Mouse (Mus musculus) heart, postnatal 0 days (tissue): Measurements from ENCODE around the gene Msx2. TPM values are rescaled to one million over a fixed set of nuclear protein-coding genes. Genes with fewer than 3 reads are reported as not detected.

Experiments used
- ATAC-seq: fragments of 200-750 bp; cut with Nextera tagmentation; 2 replicates; pipeline ENCODE4 v1.8.0; 2017; ENCODE audit warnings: low read depth, moderate number of reproducible peaks, moderate library complexity; ENCODE audit not compliant: insufficient read depth
- DNase-seq: peaks from one replicate; pipeline ENCODE4 v3.0.0-alpha.2; 2016; ENCODE audit warnings: low spot score
- H3K27ac ChIP-seq: fragments of 300-500 bp; sonication (generic); 2 replicates; pipeline ENCODE4 v1.5.1; 2014; ENCODE audit warnings: low read depth, mild to moderate bottlenecking
- H3K27me3 ChIP-seq: fragments of 300-500 bp; sonication (generic); 2 replicates; pipeline ENCODE4 v1.6.1; 2014; ENCODE audit warnings: low read length, mixed read lengths; ENCODE audit not compliant: control insufficient read depth, insufficient read depth
- H3K36me3 ChIP-seq: fragments of 300-500 bp; sonication (generic); replicated peaks from 2 replicates; pipeline ENCODE4 v1.6.1; 2014; ENCODE audit warnings: low read length, mixed read lengths; ENCODE audit not compliant: control insufficient read depth, insufficient read depth
- H3K4me1 ChIP-seq: fragments of 300-500 bp; sonication (generic); 2 replicates; pipeline ENCODE4 v1.6.1; 2014; ENCODE audit warnings: antibody characterized with exemption; ENCODE audit not compliant: control insufficient read depth, insufficient read depth
- H3K4me2 ChIP-seq: fragments of 300-500 bp; sonication (generic); 2 replicates; pipeline ENCODE4 v1.6.1; 2014; ENCODE audit warnings: low read depth, mild to moderate bottlenecking, low read length, moderate library complexity
- H3K4me3 ChIP-seq: fragments of 300-500 bp; sonication (generic); 2 replicates; pipeline ENCODE4 v1.5.1; 2014; ENCODE audit warnings: low read depth, low read length
- H3K9ac ChIP-seq: fragments of 300-500 bp; sonication (generic); replicated peaks from 2 replicates; pipeline ENCODE4 v1.6.1; 2014; ENCODE audit warnings: low read depth, low read length, mixed read lengths
- H3K9me3 ChIP-seq: fragments of 300-500 bp; sonication (generic); replicated peaks from 2 replicates; pipeline ENCODE4 v1.6.1; 2016; ENCODE audit warnings: low read length; ENCODE audit not compliant: control insufficient read depth
- CTCF ChIP-seq: IDR thresholded peaks from 2 replicates; pipeline ENCODE4 v1.5.1; 2016; ENCODE audit warnings: antibody characterized with exemption, control low read depth, low read depth
- EP300 ChIP-seq: IDR thresholded peaks from 2 replicates; pipeline ENCODE4 v1.6.1; 2016; ENCODE audit warnings: antibody characterized with exemption, low read depth
- WGBS: fragments of 180-500 bp; shearing (Covaris S2); extraction: QIAGEN DNeasy Blood & Tissue Kit; methylation state at CpG from one replicate; pipeline ENCODE4 v1.1.7; 2014; 5-methylcytosine and 5-hydroxymethylcytosine counted together
- polyA plus RNA-seq: library from polyadenylated mRNA; unstranded; fragments of >200 nt; fragmentation: Nextera tagmentation; extraction: Ambion mirVana; gene quantifications from 2 replicates; pipeline ENCODE4 v1.2.1, GENCODE M21; 2015
- total RNA-seq: library from RNA; depleted of rRNA; stranded (reverse); fragments of >200 nt; gene quantifications from 2 replicates; pipeline ENCODE4 v1.2.3, GENCODE M21; 2014; ENCODE audit warnings: low replicate concordance

Gene Msx2
- total and polyA plus RNA-seq, 2 experiments from 2014 or later = 0.92 to 1.4 TPM

DNA sequence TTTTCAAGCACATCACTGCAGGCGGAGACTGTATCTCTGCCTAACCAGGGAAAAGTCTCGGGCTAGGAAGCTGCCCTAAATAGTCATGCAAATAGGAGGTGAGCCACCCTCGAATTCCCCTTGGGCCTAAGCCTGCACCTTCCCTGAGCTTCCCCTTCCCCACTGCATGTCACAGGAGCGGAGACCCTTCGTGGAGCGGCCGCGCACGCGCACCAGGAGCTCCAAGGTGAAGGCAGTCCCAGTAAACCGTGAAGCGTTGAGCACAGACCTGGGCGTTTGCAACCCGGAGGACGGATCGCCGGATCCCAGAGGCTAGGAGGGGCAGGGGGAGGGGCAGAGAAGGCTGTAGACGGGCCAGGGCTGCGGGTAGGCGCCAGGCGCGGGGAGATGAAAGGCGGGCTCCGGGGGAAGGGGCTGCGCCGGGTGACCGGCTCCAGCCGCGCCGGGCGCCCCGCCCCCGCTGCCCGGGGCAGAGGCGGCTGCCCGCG is 2.9 kb upstream of the Msx2 start:
- WGBS = under 1% methylated on average over 37 of the region's 37 CpGs
- Histone ChIP-seq H3K36me3 (no peaks in the 10 kb centered on the region), H3K4me2 (peak overlapping the region; percentile 76), H3K27ac (no peak overlapping the region), H3K9ac (no peak overlapping the region; the same call in 1 of the 2 replicates), H3K4me3 (peak overlapping the region; percentile 51), H3K27me3 (peaks cover 73% of the 10 kb centered on the region), H3K9me3 (no peaks in the 10 kb centered on the region), H3K4me1 (0 out of 2 replicates have a peak, but pooled peaks cover 4% of the 10 kb centered on the region)
- peak; percentile 44; the same call in 1 of the 2 replicates for ATAC-seq
- TF ChIP-seq CTCF = no peak
- TF ChIP-seq EP300 = no peak
- DNase-seq = no peak

DNA sequence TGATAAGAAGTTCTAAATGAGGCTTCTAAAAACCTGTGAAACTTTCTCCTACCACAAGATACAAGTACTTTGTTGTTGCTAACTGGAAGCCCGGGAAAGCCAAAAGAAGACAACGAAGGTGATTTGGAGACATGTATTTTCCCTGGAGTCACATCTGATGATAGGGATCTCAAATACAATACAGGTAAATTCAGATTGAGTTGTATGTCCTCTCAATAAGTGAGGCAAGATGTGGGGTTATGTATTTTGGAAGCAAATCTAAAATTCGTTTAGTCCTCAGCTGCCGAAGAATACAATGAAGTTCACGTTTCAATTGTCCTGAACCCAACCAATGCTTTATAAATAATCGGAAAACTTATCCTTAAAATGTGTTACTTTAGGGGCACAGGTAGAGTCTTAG is 1.6 kb upstream of the Msx2 start:
- no peak for DNase-seq
- ATAC-seq = no peak
- Histone ChIP-seq H3K36me3 (no peaks in the 10 kb centered on the region), H3K9ac (no peak overlapping the region), H3K27me3 (peaks cover 83% of the 10 kb centered on the region), H3K4me3 (no peak overlapping the region), H3K4me1 (0 out of 2 replicates have a peak, but pooled peaks cover 4% of the 10 kb centered on the region), H3K9me3 (no peaks in the 10 kb centered on the region), H3K27ac (no peak overlapping the region), H3K4me2 (no peak overlapping the region)
- TF ChIP-seq EP300 (no peak), CTCF (no peak)
- 32% methylated on average over 6 of the region's 6 CpGs for WGBS

DNA sequence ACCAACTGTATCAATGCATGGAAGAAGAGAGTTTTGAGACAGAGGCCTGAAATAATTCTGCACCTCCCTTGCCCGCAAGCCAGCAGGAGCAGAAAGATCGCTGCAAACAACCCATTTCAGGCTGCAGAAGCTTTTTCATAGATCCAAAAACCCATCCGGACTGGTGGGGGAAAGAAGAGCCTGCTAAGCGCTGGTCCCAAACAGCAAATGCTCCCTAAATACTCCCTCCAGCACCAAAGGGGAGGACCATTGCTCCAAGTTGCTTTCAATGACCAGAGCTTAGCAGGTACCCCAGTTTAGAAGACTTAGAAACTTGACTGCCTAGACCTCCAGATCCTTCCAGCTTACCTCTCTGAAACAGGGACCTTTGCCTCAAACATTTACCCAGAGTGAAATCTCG is 1.1 kb upstream of the Msx2 start:
- Histone ChIP-seq H3K27me3 (peaks cover 88% of the 10 kb centered on the region), H3K9ac (no peak overlapping the region)
- no peak for ATAC-seq

DNA sequence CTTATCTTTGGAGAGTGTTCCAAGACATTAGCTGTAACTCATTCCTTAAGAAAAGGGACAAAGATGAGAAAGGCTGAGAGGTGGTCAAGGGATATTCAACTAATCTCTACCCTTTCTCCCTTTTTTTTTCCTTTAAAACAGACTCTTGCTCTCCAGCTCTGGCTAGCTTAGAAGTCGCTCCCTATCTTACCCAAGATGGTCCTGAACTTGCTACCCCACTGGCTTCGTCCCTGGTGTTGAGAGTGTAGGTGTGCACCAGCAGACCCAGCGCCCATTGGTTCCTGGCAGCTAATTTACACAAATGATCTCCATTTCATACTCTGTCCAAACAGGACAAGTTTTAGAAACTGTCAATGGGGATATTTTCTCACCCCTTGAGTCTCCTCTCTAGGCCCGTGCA is 417 bp upstream of the Msx2 start:
- H3K27ac ChIP-seq = no peak overlapping the region
- peaks cover 94% of the 10 kb centered on the region for H3K27me3 ChIP-seq
- DNase-seq = no peak
- H3K4me3 ChIP-seq = no peak overlapping the region
- ATAC-seq = no peak
- H3K4me1 ChIP-seq = 0 out of 2 replicates have a peak, but pooled peaks cover 4% of the 10 kb centered on the region
- 38% methylated on average over 4 of the region's 4 CpGs for WGBS
- H3K4me2 ChIP-seq = no peak overlapping the region
- no peak for TF ChIP-seq EP300
- no peak for TF ChIP-seq CTCF
- no peaks in the 10 kb centered on the region for H3K36me3 ChIP-seq
- no peaks in the 10 kb centered on the region for H3K9me3 ChIP-seq
- H3K9ac ChIP-seq = no peak overlapping the region

More for the DNA sequence above, 1.1 kb upstream of the Msx2 start:
- Histone ChIP-seq H3K4me3 (no peak overlapping the region), H3K4me1 (0 out of 2 replicates have a peak, but pooled peaks cover 4% of the 10 kb centered on the region), H3K27ac (no peak overlapping the region), H3K4me2 (no peak overlapping the region), H3K9me3 (no peaks in the 10 kb centered on the region), H3K36me3 (no peaks in the 10 kb centered on the region)
- DNase-seq = no peak
- 29% methylated on average over 5 of the region's 5 CpGs for WGBS
- TF ChIP-seq CTCF = no peak
- TF ChIP-seq EP300 = no peak

DNA sequence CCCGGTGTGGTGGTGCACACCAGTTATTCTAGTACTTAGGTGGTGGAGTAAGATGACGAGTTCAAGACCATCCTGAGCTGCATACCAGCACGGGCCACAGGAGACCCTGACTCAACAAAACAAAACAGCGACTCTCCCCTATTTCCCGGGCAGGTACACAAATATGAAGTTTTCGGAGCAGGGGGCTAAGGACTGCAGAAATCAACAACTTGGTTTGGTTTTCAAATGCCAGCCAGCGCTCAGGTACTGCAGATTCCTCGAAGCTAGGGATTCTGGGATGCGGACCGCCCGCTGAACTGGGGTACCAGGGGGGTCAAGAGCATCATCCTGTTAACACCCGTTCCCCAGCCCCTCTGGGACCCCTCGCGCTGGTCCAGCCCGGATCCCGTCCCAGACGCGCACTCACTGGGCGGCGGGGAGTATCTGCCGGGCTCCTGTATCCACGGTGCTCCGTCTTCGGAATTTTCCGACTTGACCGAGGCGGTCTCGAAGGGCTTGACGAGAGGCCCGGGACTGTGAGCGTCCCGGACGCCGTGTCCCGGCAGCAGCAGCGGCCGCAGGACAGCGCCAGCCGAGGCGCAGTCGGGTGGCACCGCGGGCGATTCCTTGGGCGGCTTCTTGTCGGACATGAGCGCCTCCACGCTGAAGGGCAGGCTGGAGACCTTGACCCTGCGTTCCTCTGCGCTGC is 804 bp downstream of the Msx2 start:
- H3K36me3 ChIP-seq = no peaks in the 10 kb centered on the region
- peak overlapping the region; percentile 64 for H3K4me3 ChIP-seq
- TF ChIP-seq CTCF = no peak
- no peak for DNase-seq
- H3K4me1 ChIP-seq = 0 out of 2 replicates have a peak, but pooled peaks cover 4% of the 10 kb centered on the region
- H3K27ac ChIP-seq = no peak overlapping the region
- H3K9ac ChIP-seq = peak overlapping the region; percentile 60
- peaks cover 96% of the 10 kb centered on the region for H3K27me3 ChIP-seq
- H3K9me3 ChIP-seq = no peaks in the 10 kb centered on the region
- ATAC-seq = peak; percentile 43; the same call in 1 of the 2 replicates
- H3K4me2 ChIP-seq = peak overlapping the region; percentile 88
- 2% methylated on average over 50 of the region's 50 CpGs for WGBS
